ENCODE assay signal across 16 mouse cellular contexts in the genomic region with DNA sequence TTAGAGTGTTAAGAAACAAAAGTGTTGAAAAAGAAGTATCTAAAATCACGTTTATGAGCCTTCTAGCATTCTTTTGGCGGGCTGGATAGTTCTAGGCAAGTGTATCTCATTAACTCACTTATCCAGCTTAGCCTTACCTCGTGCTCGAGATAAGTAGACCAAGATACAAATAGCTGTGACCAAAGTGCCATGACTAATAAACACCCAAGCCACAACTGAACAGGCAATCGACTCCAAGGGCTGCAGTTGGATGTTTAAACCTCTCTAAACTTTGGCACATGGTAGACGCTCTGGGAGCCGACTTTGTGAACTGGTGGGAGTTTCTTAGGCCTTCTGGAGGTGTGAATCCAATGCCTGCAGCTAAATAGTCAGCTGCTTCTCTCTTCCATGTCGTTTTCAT.
"Had no signal": no experiment of that assay in that cellular context is flagged by ENCODE, and none has a peak within 500 bp of the region (broad histone marks: within the 10 kb centered on the region; RNA-seq: fewer than 3 reads in every experiment).

No protein-coding gene starts in this region.

- H3K4me2 ChIP-seq: limb, embryonic 13.5 days; midbrain, embryonic 12.5 days; neural tube, embryonic 13.5 days had no signal

- H3K36me3 ChIP-seq: limb, embryonic 13.5 days; midbrain, embryonic 12.5 days; neural tube, embryonic 13.5 days had no signal

- H3K27me3 ChIP-seq: limb, embryonic 13.5 days; megakaryocyte, embryonic 14.5 days; midbrain, embryonic 12.5 days; neural tube, embryonic 13.5 days had no signal

- DNase-seq: kidney, adult 9 months; kidney, postnatal 10 days; kidney, postnatal 4 days; left cerebral cortex, postnatal 4 days; lung, adult 18-20 months; lung, postnatal 36 days; retina, postnatal 1 day; right cerebral cortex, postnatal 4 days; thymus, postnatal 4 days had no signal

- H3K4me1 ChIP-seq: limb, embryonic 13.5 days; megakaryocyte, embryonic 14.5 days; midbrain, embryonic 12.5 days; neural tube, embryonic 13.5 days had no signal

- H3K9ac ChIP-seq: limb, embryonic 13.5 days; liver, embryonic 14.5 days; midbrain, embryonic 12.5 days; neural tube, embryonic 13.5 days had no signal

- ATAC-seq: midbrain, embryonic 16.5 days had no signal

- H3K9me3 ChIP-seq: limb, embryonic 13.5 days; megakaryocyte, embryonic 14.5 days; midbrain, embryonic 12.5 days; neural tube, embryonic 13.5 days had no signal

- H3K4me3 ChIP-seq: layer of hippocampus, adult 2 months; limb, embryonic 13.5 days; megakaryocyte, embryonic 14.5 days; midbrain, embryonic 12.5 days; neural tube, embryonic 13.5 days had no signal

- H3K27ac ChIP-seq: layer of hippocampus, adult 2 months; limb, embryonic 13.5 days; liver, embryonic 14.5 days; midbrain, embryonic 12.5 days; neural tube, embryonic 13.5 days had no signal
